Mouse (Mus musculus) inflammation-experienced regulatory T-cells, adult 6 months (primary cell): ENCODE measurements around the gene Ccnd2. TPM values are rescaled to one million over a fixed set of nuclear protein-coding genes. Genes with fewer than 3 reads are reported as not detected.
A peak's percentile ranks its signal among the peaks of the same experiment; 100 is the strongest.

Experiments used
- ATAC-seq: one replicate; pipeline ENCODE4 v1.8.0; 2017
- polyA plus RNA-seq, 3 experiments: library from polyadenylated mRNA; unstranded; fragments of 100-300 nt; shearing (Covaris generic); gene quantifications; one replicate each; pipeline ENCODE4 v1.2.1; 2017

The Ccnd2 gene
- polyA plus RNA-seq, 3 experiments from 2014 or later = 622 to 765 (median 747) TPM

DNA sequence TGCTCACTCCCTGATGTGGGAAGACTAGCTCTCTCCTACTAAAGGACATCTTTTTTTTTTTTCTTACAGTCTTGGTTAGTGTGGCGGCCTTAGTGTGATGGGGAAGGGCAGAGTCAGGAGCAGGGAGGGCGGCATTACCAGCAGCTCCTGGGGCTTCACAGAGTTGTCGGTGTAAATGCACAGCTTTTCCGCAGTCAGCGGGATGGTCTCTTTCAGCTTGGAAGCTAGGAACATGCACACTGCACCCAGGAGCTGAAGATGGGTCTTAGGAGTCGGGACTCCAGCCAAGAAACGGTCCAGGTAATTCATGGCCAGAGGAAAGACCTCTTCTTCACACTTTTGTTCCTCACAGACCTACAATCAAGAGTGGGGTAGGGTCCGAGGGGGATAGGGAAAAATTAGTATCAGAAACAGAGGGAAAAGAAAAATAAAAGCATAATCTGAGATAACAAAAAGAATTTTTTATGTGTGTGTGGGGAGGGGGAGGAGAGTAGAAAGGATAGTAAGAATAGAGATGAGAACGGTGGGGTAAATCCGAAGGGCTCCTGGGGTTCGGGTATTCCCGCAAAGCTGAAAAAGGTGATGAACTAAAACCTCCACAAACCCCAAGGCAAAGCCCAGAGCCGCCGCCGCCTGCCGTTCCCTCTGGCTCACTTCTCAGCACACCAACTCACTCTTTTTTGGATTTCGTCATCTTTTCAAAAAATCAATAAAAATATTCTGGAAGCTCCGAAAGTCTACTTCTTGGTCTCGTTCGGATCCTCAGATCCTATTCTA, 3.3 kb downstream of the Ccnd2 start:
- ATAC-seq = no peak

DNA sequence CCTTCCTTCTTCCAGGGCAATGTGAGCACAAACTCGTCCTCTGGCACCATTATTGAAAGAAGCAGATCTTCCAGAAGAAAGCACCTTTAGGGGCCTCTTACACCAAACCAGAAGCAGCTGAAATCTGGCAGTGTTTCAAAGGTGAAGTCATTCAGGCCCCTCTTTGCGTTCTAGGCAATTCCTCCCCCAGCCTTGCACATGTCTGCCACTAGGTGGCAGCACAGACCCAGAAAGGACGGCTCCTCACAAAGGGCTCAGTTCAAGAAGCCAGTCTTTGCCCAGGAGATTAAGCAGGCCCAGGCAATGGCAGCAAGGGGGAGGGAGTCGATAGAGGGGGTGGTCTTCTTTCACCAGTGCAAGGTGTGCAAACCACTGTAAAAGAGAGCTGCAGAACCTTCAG, 4.3 kb downstream of the Ccnd2 start:
- ATAC-seq = peak; percentile 35

DNA sequence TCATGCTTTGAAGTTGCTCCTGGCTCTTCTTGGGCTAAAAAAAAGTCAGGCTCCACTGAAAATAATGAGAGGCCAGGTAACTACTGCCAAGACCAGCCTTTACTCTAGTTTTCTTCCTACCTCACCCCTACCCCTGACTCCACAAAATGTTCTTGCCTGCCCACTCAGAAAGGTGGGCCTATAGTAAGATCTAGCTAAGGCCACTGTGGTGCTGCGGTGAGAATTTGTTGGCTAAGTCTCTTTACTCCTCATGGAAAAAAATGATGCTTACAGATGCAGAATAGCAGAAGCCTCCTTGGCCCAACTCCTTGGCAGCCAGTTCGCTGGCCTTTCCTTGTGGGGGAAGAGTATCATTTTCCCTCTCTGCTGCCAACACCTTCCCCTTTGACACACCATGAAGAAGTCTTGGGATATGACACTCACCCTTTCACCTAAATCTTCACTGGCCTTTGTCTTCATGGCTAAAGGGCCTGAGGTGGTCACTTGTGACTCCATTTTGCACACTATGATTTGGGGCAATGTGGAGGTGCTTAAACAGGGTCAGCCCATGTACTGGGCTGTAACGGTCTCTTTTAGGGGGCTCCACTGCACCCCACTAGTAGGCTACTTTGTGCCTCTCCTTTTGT, 5.6 kb downstream of the Ccnd2 start:
- ATAC-seq = no peak

DNA sequence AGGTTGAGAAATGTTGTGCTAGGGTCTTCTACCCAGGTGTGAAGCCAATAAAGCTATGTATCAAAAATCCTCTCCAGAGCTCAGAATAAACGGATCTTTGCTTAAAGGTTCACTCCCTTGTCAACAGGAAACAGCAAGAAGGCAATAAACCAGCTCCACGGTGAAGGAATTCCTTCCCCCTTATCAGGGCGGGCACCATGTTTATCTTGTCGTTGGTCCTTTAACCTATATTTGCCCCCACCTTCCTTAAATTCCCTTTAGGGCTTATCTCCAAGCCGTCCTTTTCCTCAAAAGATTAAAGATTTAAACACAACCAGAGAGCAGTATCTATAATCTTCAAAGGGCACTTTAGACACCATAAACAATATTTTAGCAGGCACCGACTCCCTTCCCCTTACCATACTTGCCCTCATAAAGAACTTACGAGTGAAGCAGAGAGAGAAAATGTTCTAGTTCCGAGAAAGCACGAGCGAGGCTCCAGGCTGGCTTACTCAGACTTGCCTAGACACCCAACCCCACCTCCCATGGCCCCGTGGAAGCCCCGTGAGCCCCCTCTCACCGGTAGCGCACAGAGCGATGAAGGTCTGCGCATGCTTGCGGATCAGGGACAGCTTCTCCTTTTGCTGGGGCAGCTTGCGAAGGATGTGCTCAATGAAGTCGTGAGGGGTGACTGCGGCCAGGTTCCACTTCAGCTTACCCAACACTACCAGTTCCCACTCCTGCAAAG, 6.4 kb downstream of the Ccnd2 start:
- no peak for ATAC-seq

DNA sequence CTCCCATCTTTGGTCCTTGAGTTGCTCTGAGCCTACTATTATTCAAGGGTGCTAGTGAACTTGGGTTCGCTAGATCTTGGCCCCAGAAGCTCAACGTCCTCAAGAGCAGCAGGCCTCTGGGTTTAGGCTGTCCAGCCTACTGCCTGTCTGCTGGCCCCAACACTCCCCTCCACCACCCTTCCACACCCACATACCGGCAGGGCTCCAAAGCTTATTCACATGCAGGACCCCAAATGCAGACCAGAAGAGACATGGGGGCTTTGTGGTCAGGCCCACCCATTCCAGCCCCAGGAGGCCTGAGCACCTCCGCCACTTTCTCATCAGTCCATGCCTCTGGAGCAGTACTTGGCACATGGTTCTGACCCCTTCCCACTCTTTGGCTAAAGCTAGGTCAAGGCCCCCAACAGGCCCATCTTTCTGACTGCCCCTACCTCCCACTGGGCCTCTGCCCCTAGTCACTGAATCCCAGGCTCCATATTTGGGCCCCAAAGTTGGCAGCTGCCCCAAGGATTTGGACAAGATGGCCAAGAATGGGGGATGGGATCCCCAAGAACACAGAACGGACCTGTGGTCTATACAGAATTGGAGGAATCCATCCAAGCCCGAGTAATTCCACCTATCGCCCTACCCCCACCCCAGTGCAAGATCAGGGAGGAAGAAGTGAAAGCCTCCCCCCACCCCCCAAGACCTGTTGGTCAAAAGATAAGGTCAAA, 8.3 kb downstream of the Ccnd2 start:
- ATAC-seq = no peak

DNA sequence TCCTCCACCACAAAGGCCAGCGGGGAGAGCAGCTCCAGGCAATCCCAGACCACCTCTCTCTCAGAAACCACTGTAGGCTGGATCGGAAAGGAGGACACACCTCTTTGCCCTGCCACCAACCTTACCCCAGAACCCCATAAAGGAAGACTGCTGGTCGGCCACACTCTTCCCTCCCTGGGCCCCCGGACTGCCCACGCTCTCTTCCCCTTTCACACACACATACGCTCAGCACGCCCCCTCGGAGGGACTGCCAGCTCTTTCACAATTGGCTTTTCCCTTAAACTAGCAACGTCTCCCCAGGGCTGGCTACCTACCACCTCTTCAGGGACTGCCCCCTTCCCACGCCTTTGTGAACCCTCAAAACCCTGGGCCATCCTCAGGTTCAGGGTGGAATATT, 8.9 kb downstream of the Ccnd2 start:
- no peak for ATAC-seq

DNA sequence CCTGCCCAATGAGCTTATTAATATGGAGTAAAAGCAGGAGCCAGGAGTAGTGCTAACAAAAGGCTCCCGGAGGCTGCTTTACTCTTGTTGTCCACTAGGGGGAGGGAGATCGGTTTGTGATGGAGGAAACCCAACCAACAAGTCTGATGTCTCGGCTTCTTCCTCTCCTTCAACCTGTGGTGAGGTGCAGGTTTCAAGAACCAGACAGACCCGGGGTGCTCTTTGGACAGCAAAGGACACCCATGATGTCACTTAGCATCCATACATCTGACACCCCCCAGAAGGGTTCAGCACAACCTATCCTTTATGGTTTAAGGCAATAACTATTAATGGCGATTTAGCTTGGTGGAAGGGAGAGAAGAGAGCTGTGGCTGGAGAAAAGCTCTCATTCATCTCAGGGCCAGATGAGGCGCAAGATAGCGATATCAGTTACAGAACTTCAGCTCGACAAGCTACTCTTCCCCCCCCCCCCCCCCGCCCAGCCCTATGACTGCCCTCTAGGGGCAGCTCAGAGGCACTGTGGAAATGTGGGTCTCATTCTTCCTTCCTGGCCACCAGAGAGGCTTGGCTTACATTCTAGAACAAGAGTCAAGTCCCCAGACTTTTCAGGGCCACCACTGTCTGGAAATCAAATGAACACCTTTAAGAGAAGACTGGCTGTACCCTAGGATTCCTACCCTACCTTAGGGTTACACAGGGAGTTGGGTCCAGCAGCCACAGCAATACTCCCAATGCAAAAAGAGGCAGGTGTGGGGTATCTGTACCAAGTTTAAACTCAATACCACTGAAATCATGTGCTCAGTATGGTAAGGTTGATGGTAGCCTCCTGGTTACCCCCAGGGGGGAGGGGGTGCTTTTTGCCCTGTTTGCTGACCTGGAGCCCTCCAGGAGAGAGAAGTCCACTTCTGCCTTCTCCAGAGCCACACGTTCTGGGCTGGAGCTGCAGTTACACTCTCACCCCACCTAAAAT, 9.6 kb downstream of the Ccnd2 start:
- ATAC-seq = peak; percentile 72

DNA sequence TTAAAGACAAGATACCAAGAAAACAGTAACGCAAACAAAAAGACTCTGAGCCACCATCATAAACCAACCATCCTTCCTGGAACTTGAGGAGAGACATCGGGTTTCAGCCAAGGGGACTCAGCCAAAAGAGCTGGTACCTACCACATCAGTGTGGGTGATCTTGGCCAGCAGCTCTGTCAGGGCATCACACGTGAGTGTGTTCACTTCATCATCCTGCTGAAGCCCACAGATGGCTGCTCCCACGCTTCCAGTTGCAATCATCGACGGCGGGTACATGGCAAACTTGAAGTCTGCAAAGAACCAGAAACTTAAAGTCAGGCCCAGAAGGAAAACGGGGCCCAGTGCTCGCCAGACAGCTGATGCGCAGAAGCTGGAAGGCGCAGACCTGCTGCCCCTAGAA, 13.0 kb downstream of the Ccnd2 start:
- ATAC-seq = no peak

DNA sequence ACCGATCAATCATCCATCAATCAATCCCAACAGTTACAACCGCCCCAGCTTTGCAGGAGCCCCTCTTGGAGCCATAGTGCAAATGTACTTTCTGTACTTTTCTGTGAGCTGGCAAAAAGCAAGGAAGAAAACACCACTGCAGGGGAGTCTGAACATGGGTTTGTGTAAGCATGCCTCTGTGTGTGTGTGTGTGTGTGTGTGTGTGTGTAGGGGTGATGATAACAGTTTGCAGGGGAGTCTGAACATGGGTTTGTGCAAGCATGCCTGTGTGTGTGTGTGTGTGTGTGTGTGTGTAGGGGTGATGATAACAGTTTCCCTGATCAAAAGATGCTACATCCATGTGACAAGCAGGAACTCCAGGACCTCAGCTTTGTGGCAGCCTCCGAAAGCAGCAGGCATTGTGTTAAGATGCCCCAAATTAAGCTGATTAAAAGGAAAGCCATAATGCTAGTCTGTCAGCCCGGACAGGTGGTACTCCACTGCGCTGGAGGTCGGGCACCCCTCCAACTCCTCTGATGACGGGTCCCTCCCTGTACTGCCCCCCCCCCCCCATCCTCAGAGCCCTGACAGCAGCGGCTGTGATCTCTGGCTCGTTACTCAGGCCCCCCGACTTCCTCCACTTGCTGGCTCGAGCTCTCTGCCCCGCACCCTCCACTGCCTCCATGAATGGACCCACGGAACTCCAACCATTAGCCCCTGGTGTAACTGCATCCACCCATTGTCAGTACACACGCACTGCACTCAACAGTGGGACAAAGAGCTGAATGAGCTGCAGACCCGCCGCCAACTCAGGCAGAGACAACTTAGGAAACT, 18.4 kb downstream of the Ccnd2 start:
- ATAC-seq = no peak

DNA sequence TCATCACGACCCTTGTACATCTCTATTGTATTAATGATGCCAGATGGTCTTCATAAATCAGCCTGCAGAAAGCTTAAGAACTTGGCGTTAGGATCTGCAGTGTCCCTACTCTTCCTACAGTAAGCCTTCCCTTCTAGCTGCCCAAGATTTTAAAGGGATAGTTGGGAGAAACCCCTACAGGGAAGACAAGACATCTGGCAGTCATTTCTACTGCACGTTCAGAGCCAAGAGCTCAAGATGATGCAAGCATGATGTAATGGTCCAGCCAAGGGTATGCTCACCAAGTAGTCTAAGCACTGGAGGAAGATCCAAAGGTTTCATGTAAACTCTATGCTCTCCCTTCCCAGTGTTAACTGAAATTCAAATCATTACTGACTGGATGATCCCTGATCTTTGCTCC, 19.3 kb downstream of the Ccnd2 start:
- no peak for ATAC-seq

DNA sequence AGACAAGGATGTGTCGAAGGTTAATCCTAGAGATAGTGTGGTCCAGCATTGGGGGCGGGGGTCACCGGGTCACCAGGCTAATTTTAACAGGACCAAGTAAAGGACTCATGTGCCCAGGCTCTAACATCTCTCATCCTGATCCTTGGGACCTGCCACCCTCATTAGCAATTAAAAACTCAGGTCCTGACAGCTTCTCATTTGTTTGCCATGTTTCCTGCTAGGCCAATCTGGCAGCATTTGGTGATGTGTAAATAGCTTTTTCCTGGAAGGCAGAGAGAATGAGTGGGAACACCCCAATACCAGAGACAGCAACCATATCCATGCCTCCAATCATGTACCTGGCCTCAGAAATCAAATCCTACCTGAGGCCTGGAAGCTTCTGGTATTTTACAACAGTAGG, 20.0 kb downstream of the Ccnd2 start:
- ATAC-seq = no peak

DNA sequence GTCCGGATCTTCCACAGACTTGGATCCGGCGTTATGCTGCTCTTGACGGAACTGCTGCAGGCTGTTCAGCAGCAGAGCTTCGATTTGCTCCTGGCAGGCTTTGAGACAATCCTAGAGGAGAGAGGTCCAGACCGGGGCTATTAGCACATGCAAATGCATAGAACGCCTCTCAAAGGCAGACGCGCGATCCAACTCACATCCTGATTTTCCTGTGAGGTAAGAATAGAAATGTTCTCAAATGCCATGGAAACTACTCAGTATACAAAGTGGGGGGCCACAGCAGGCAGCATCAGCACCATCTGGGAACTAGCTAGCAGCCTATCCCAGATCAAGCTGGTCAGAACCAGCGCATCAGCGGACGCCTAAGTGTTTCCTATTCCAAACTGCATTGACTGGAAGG, 21.6 kb downstream of the Ccnd2 start:
- no peak for ATAC-seq

DNA sequence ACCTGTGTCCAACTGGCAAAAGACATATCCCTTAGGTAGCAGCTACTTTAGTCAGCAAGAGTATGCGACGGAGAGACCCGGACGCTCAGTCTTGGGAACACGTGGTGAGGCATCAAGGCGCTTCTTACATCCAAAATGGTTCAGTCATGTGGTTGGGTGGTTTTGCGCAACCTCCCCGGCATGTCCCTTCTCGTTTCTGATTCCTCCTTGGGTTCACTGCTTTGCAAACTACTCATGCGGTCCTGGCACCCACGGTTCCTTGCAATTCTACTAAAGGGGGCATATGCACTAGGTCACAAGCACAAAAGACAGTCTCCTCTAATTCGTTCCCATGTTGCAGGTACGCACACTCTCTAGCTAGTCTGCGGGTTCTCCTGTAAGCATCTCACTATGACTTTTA, 22.3 kb downstream of the Ccnd2 start:
- ATAC-seq = no peak

DNA sequence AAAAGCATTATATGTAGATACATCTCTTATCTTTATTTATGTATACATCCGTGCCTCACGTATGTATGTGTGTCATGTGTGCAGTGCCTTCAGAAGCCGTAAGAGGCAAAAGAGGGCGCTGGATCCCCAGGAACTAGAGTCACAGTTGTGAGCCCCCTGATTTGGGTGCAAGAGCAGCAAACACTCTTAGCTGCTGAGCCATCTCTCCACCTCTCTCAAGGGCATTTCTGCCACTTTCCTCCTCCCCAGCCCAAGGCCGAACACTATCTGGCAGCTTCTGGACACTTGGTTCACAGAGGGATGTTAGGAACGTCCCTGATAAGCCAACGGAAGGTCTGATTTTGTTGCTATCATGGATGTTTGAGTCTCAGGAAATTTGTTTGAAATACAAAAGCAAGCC, 28.5 kb downstream of the Ccnd2 start:
- no peak for ATAC-seq

DNA sequence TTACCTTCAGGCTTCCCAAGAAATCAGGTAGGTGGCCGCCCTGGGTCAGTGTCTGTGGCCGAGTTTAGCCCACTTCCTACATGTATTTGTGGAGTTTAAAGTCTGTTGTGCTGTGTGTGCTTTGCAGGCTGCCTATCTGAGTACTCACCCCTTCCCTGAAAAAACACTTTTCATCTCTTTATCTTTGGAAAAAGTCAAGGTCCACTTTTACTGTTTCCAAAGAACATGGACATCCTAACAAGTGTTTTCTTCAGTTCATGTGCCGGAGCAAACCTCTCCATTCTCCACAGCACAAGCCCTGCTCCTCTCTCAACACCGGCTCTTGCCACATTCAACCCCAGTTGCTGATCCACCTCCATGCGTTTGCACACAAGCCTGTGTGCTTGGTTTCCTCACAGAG, 29.0 kb downstream of the Ccnd2 start:
- ATAC-seq = no peak

DNA sequence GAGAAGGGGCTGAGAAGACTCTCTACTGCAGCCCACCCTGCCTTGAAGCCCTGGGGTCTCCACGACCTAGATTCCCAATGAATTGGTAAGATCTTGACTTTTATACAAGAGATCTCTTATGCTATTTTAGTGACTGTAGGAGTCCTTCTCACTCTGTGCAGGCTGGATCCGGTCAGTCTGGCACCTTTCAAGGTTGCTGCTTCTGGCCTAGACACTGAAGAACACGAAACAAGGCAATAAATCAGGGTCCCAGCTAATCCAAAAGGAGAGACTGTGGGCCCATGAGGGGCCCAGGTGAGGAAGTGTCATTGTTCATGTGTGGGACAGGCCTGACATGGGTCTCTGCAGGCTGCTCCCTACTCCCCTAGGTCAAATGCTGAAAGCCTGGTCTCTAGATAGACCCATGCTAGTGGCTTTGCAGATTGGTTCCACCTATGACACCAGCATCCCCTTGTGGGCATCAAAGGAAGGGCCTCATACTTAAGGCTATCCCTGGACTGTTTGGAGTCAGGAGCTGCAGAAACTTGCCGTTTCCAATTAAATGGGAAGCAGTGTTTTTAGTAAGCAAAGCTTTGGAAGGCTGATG, 29.7 kb downstream of the Ccnd2 start:
- peak; percentile 36 for ATAC-seq

DNA sequence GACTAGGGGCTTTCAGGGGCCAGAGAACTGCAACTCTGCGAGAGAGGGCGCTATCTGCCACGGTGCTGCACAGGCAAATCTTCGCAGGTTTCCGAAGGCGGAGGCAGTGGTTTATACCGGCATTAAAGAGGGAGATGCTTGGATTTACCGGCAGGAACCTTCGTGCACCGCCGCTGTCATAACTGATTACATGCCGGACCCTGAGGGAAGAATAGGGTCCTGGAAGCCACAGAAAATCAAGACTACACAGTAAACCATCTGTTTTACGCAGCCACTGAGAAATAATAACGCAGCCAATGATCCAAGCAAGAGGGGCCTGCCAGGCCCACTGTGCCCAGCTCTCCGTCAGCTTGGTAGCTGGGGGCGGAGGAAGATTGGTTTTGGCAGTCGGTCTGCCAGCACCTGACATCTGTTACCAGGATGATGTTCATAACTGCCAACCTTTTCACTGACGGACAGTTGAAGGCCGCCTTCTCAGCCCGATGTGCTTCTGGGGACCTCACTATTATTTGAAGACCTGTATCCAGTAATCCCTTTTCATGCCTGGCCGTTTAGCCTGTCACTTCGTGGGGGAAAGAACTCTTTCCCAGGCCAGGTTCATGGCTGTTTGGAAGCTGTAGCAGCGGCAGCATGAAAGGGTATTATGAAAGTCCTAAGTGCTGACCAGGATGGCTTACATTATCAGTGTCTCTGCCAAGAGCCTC, 37.1 kb downstream of the Ccnd2 start:
- no peak for ATAC-seq

DNA sequence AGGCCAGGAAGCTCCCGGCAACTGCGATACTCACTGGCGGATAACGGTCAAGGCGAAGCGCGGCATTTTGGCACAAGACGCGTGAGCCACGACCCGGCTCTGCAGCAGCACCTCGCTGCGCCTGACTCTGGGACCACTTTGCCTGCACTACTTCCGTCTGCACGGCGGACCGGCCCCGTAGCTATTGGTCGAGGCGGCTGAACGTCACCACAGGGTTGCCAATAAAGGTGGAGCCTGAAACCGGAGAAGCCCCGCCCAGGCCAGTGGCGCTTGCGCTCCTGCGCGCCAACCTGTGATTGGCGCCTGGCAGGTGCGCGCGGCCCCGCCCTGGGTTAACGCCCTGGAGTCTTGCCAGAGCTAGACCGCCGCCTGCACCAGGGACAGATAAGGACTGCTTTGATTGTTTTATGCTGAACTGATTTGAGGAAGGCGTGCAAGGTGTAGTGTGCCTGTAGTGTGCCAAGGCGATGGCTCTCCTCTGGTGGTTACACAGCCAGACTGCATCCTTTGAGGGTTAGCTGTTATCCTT, 42.5 kb downstream of the Ccnd2 start, which contains the start of gene Tigar:
TSS of gene Tigar (minus strand) at position 156 of the 529 bp plus-strand sequence.
- ATAC-seq = peak; percentile 100

DNA sequence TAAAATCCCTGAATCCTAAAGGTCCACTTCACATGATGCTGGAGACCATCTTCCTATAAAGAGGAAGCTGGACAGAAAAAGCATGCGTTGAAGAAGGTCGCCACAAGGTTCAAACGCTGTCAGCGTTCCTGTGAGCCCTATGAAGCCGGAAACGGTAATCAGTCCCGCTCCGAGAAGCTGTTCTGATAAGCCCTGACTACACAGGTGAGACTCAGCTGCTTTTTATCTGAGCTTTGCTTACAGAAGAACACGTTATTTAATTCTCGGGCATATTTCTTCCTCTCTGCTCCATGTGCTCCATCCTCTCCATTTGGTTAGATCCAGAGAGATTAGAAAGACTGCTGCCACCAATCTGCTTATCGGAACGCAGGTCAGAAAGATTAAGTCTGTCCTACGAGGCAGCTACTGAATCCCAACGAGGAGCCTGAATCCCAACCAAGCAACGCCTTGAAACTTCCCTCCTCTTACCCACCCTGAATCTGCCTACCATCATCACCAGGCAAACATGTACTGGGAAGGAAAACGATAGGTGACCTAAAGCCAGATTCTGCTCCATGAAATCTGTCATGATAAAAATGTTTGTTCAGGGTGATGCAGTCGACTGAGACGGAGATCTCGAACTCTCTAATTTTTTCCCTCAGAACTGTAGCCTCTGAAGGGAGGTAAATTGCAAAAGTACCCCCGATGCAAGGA, 43.5 kb downstream of the Ccnd2 start:
- ATAC-seq = no peak
